8 mouse cellular contexts compared by ENCODE assay signal in genomic region chr14:30624277-30624721, GRCm38 (mm10). TPM values are rescaled to one million over a fixed set of nuclear protein-coding genes. Genes with fewer than 3 reads are reported as not detected.
DNase-seq lines count a peak whose midpoint lies in the region; ATAC-seq and TF ChIP-seq lines count a peak whose summit lies in the region.

No protein-coding gene starts in this region.

- no peak overlapping the region for H3K27ac ChIP-seq in heart, embryonic 11.5 days (ENCODE audit: low read depth, low read length)
- H3K27ac ChIP-seq in hindbrain, embryonic 10.5 days = no peak overlapping the region
- peak overlapping the region; percentile 91 for H3K27ac ChIP-seq in macrophage

- no peaks in the 10 kb centered on the region for H3K9me3 ChIP-seq in heart, embryonic 11.5 days (replicated peaks; ENCODE audit: control insufficient read depth, low read length)
- H3K9me3 ChIP-seq in G1E (replicated peaks) = no peaks in the 10 kb centered on the region
- H3K9me3 ChIP-seq in hindbrain, embryonic 10.5 days = no peaks in the 10 kb centered on the region

- peak overlapping the region; percentile 87 for H3K4me2 ChIP-seq in heart, embryonic 11.5 days

- no peak for DNase-seq in heart, postnatal 36 days
- DNase-seq in G1E (ENCODE audit: low spot score) = no peak
- no peak for DNase-seq in hindbrain, embryonic 10.5 days (ENCODE audit: low spot score)
- no peak for DNase-seq in gastrocnemius, postnatal 14 days
- no peak for DNase-seq in thymus, postnatal 14 days

- TF ChIP-seq CTCF in G1E (IDR thresholded peaks at IDR 0.05; ENCODE audit: low read depth, low read length) = no peak

- H3K4me1 ChIP-seq in heart, embryonic 11.5 days (ENCODE audit: control insufficient read depth, insufficient read depth, low read length) = peaks cover 22% of the 10 kb centered on the region
- peaks cover 81% of the 10 kb centered on the region for H3K4me1 ChIP-seq in G1E (ENCODE audit: insufficient read depth, low read depth, low read length)
- H3K4me1 ChIP-seq in hindbrain, embryonic 10.5 days (replicated peaks) = peaks cover 47% of the 10 kb centered on the region

- no peaks in the 10 kb centered on the region for H3K27me3 ChIP-seq in heart, embryonic 11.5 days (ENCODE audit: control insufficient read depth, insufficient read depth, low read length)
- peaks cover 15% of the 10 kb centered on the region; the same call in 1 of the 2 replicates for H3K27me3 ChIP-seq in G1E (ENCODE audit: insufficient read depth, low read length)
- peaks cover 15% of the 10 kb centered on the region for H3K27me3 ChIP-seq in hindbrain, embryonic 10.5 days (ENCODE audit: insufficient read depth, poor library complexity, severe bottlenecking)

- H3K4me3 ChIP-seq in heart, embryonic 11.5 days (ENCODE audit: low read depth, low read length) = 0 out of 2 replicates have a peak overlapping the region, but pooled peaks have one; percentile 76
- H3K4me3 ChIP-seq in G1E (ENCODE audit: low read depth, low read length) (peak overlapping the region; percentile 24; the same call in 1 of the 2 replicates), macrophage (ENCODE audit: inconsistent target) (peak overlapping the region; percentile 99)
- peak overlapping the region; percentile 75 for H3K4me3 ChIP-seq in hindbrain, embryonic 10.5 days

- H3K36me3 ChIP-seq in heart, embryonic 11.5 days (ENCODE audit: control insufficient read depth, insufficient read depth, low read length) = no peaks in the 10 kb centered on the region
- peaks cover 45% of the 10 kb centered on the region for H3K36me3 ChIP-seq in G1E (replicated peaks)
- H3K36me3 ChIP-seq in hindbrain, embryonic 10.5 days = no peaks in the 10 kb centered on the region
- H3K36me3 ChIP-seq in macrophage (ENCODE audit: inconsistent target) = peaks cover 10% of the 10 kb centered on the region; the same call in 1 of the 2 replicates

- H3K79me2 ChIP-seq in macrophage (ENCODE audit: inconsistent target) = peaks cover 61% of the 10 kb centered on the region

- no peak for ATAC-seq in heart, embryonic 11.5 days (replicated peaks; ENCODE audit: insufficient number of reproducible peaks, low FRiP score, low TSS enrichment)
- no peak for ATAC-seq in G1E (ENCODE audit: extremely low read depth, insufficient number of reproducible peaks, low FRiP score, poor library complexity, severe bottlenecking)
- ATAC-seq in monocyte, adult 5-6 weeks (replicated peaks; ENCODE audit: insufficient number of reproducible peaks, low FRiP score, low TSS enrichment, poor library complexity, severe bottlenecking) = no peak

- no peak overlapping the region for H3K9ac ChIP-seq in heart, embryonic 11.5 days (ENCODE audit: low read depth, low read length)

- WGBS in heart, embryonic 11.5 days (ENCODE audit: insufficient replicate concordance) = 57% methylated on average over 8 of the region's 8 CpGs
- 62% methylated on average over 8 of the region's 8 CpGs for WGBS in hindbrain, embryonic 10.5 days
- 4% methylated on average over 8 of the region's 8 CpGs for WGBS in macrophage (ENCODE audit: missing documents)

- intact Hi-C loops in heart, postnatal 36 days (cut with DNase I) = loop anchor here (5.0 kb wide), 1 partner anchor 33 kb away; no protein-coding TSS in a partner anchor
- intact Hi-C loops in gastrocnemius, postnatal 14 days (cut with DNase I; ENCODE audit: low total_unique reads) = no loop called here

RNA-seq across cellular contexts. Expression of gene Prkcd, which starts 1.7 kb away (rescaled TPM):
- polyA plus RNA-seq in heart, embryonic 11.5 days (2014; fragmentation: Nextera tagmentation; extraction: Ambion mirVana) = 25.5 and 28.1 TPM in 2 replicates
- total RNA-seq in heart, postnatal 36 days (2021) = 10 to 100 TPM; 10.5 to 14.3 TPM
- total RNA-seq in G1E (2014; fragmentation: Nextera tagmentation) (31.3 and 43.9 TPM in 2 replicates), G1E (2017) (130 and 138 TPM in 2 replicates)
- polyA plus RNA-seq in G1E (2012) (37.0 and 43.6 TPM in 2 replicates), macrophage (2018) (108 to 303 TPM (median 176 TPM) in 3 replicates)
- 28.7 and 35.4 TPM in 2 replicates for polyA plus RNA-seq in hindbrain, embryonic 10.5 days (2016; fragmentation: Nextera tagmentation; extraction: Ambion mirVana)
- 1,000 to 10,000 TPM in 23 of 26 experiments, 100 to 1,000 TPM in 3; 920 to 2,399 (median 1,316) TPM for total RNA-seq in macrophage (2018; cell fraction: chromatin; rRNA removed)
- 100 to 1,000 TPM; 168 to 279 (median 213) TPM for total RNA-seq in macrophage (2018; cell fraction: cytosol; rRNA removed)
- total RNA-seq in macrophage (2018; cell fraction: nucleus; rRNA removed) = 1,000 to 10,000 TPM in 7 of 26 experiments, 100 to 1,000 TPM in 19; 420 to 1,209 (median 753) TPM
- total RNA-seq in gastrocnemius, postnatal 14 days (2021) = 1 to 10 TPM; 7.8 to 9.1 TPM
- 610 to 725 TPM (median 637 TPM) in 3 replicates for total RNA-seq in monocyte, adult 5-6 weeks (2017)

RNA-seq across cellular contexts. Expression of gene Rft1, which starts 29.9 kb away (rescaled TPM):
- 10.3 and 12.3 TPM in 2 replicates for polyA plus RNA-seq in heart, embryonic 11.5 days (2014; fragmentation: Nextera tagmentation; extraction: Ambion mirVana)
- 1 to 10 TPM; 6.8 to 7.4 TPM for total RNA-seq in heart, postnatal 36 days (2021)
- 20.8 and 26.9 TPM in 2 replicates for total RNA-seq in G1E (2014; fragmentation: Nextera tagmentation)
- 14.9 and 15.0 TPM in 2 replicates for total RNA-seq in G1E (2017)
- polyA plus RNA-seq in G1E (2012) = 2.7 and 4.4 TPM in 2 replicates
- 13.0 and 13.6 TPM in 2 replicates for polyA plus RNA-seq in hindbrain, embryonic 10.5 days (2016; fragmentation: Nextera tagmentation; extraction: Ambion mirVana)
- 10 to 100 TPM; 15.0 to 88.5 (median 53.0) TPM for total RNA-seq in macrophage (2018; cell fraction: chromatin; rRNA removed)
- 10 to 100 TPM; 10.8 to 21.9 (median 16.2) TPM for total RNA-seq in macrophage (2018; cell fraction: cytosol; rRNA removed)
- total RNA-seq in macrophage (2018; cell fraction: nucleus; rRNA removed) = 10 to 100 TPM; 13.2 to 52.7 (median 28.8) TPM
- 11.3 to 19.5 TPM (median 16.6 TPM) in 3 replicates for polyA plus RNA-seq in macrophage (2018)
- 1 to 10 TPM; 5.5 to 6.7 TPM for total RNA-seq in gastrocnemius, postnatal 14 days (2021)
- 14.2 to 22.2 TPM (median 16.0 TPM) in 3 replicates for total RNA-seq in monocyte, adult 5-6 weeks (2017)

Comparison
In these comparisons a context has a peak if more than half of its experiments do, and no peak if none do; other contexts are left out.
1. H3K4me3 ChIP-seq: peak in every context shown above with its lines; median percentile 99 in macrophage; 76 in heart, embryonic 11.5 days; 75 in hindbrain, embryonic 10.5 days; 24 in G1E.